Mouse (Mus musculus): ENCODE data around the gene Oprd1. TPM values are rescaled to one million over a fixed set of nuclear protein-coding genes. Genes with fewer than 3 reads are reported as not detected.

Oprd1 gene
- 1.2 and 1.4 TPM in 2 replicates for polyA plus RNA-seq (2012; rRNA removed)

GRCm38 (mm10) chr4:132144080-132144841 lies at the start of gene Oprd1:
Gene Oprd1, minus strand, starts transcription at chr4:132144486.

GRCm38 (mm10) chr4:132074933-132075769 lies 69.1 kb downstream of the Oprd1 start, which contains the start of gene Epb41:
Gene Epb41, minus strand, starts transcription at chr4:132075321.

GRCm38 (mm10) chr4:132074077-132074932 lies 70.0 kb downstream of the Oprd1 start, which contains the start of gene Gm10300:
Gene Gm10300, plus strand, starts transcription at chr4:132074697.

Other genes starting within 250 kb of the Oprd1 start
- gene Tmem200b, start 222.7 kb downstream of the Oprd1 start, polyA plus RNA-seq (2012; rRNA removed) = 0.58 and 1.1 TPM in 2 replicates
- not detected in 2 replicates for gene Gm10300, start 69.8 kb downstream of the Oprd1 start, polyA plus RNA-seq (2012; rRNA removed)
- 62.9 and 63.9 TPM in 2 replicates for gene Epb41, start 69.2 kb downstream of the Oprd1 start, polyA plus RNA-seq (2012; rRNA removed)
- gene Ythdf2, start 67.8 kb upstream of the Oprd1 start, polyA plus RNA-seq (2012; rRNA removed) = 38.0 TPM in 2 replicates
- 26.1 and 27.9 TPM in 2 replicates for gene Gmeb1, start 117.1 kb upstream of the Oprd1 start, polyA plus RNA-seq (2012; rRNA removed)
- gene Taf12, start 129.9 kb upstream of the Oprd1 start, polyA plus RNA-seq (2012; rRNA removed) = 24.1 and 24.3 TPM in 2 replicates
- 2.0 TPM in 2 replicates for gene Rab42, start 158.9 kb upstream of the Oprd1 start, polyA plus RNA-seq (2012; rRNA removed)
- 25.1 and 25.8 TPM in 2 replicates for gene Trnau1ap, start 185.1 kb upstream of the Oprd1 start, polyA plus RNA-seq (2012; rRNA removed)
- 14.2 and 15.0 TPM in 2 replicates for gene Rcc1, start 209.1 kb upstream of the Oprd1 start, polyA plus RNA-seq (2012; rRNA removed)

All from central nervous system, embryonic 18 days (tissue).